Mouse (Mus musculus) brain, embryonic 14.5 days (tissue): Measurements from ENCODE around the gene Gga2.

Experiments used
- CTCF ChIP-seq: fragments of 200-500 bp; IDR thresholded peaks from 2 replicates; pipeline ENCODE4 v1.5.1; 2012; ENCODE audit warnings: inconsistent platforms, mild to moderate bottlenecking, moderate library complexity, borderline replicate concordance; ENCODE audit not compliant: insufficient read depth, insufficient read length; ENCODE audit errors: extremely low read depth
- POLR2A ChIP-seq: fragments of 200-500 bp; IDR thresholded peaks from 2 replicates; pipeline ENCODE4 v1.6.1; 2012; ENCODE audit warnings: mild to moderate bottlenecking, inconsistent platforms, borderline replicate concordance; ENCODE audit not compliant: poor library complexity, insufficient read depth, insufficient read length, severe bottlenecking; ENCODE audit errors: extremely low read depth

DNA sequence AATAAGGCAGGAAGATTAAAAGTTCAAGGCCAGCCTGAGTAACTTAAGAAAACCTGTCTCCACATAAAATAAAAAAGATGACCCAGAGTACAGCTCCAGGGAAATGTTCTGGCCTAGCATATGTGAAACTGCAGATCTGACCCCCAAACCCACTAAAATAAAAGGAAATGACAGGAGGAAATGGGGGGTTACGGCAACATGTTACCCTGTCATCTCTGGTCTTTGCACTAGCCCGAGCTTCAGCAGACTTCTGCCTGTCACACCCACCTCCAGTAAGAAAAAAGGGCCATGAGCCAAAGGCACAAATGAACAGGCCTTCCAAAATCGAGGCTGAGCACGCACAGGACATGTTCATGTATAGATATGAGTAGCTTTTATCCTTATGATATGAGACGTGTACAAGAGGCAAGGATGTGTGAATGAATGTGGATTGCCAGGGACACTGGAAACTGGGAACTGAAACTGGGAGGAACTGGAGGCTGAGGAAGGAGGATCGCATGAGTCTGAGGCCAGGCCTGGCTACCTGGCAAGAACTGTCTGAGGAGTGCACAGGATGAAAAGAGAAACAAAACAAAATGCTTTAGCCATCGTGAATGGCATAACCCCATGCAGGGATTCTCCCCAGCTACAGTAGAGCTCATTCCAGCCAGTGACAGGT lies 59.0 kb downstream of the Gga2 start:
- TF ChIP-seq CTCF (no peak), POLR2A (no peak)
